Mouse (Mus musculus): ENCODE measurements at regions not wholly inside any gene's neighbourhood (a gene's known extent, or its start where the extent isn't known, plus 50 kb on each side); places are given as distances from the start of the nearest gene placed in this dataset.

DNA sequence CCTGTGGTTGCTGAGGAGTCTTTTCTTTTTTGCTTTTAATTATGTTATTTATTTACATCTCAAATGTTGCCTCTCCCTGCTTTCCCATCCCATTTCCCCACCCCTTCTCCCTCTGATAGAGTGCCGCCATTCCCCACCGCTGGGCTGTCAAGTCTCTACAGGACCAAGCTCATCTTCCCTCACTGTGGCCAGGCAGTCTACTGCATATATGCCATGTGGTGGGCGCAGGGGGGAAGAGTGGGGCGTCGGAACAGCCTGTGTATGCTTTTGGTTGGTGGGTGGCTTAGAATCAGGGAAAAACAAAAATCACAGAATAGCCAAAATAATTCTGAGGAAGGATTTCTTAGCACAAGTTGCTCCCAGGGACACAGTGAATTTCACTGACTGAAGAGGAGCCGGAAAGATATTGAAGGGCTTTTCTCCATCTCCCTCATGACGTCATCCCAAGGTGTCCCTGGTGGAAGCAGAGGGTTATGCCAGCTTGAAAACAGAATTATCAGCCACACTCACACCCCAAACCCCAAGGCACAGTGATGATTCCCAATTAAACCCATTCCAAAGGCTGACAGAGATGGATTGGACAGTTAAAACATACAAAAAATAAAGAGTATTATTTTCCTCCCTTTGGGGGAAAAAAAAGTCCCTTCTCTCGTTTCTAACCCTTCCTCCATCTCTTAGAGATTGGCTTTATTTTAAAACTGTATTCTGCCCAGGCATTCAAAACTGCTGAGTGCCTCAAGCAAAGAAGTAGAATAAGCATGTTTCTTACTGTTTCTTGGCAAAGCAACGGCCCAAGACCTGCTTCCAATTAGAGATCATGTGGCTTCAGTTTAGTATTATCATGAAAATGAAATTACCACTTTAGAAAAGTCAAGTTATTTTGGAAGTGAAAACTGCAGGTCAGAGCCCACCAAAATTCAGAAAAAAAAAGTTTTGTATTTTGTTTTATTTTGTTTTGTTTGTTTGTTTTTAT is 232.0 kb downstream of the Clic5 start:
- DNase-seq, result no peak

DNA sequence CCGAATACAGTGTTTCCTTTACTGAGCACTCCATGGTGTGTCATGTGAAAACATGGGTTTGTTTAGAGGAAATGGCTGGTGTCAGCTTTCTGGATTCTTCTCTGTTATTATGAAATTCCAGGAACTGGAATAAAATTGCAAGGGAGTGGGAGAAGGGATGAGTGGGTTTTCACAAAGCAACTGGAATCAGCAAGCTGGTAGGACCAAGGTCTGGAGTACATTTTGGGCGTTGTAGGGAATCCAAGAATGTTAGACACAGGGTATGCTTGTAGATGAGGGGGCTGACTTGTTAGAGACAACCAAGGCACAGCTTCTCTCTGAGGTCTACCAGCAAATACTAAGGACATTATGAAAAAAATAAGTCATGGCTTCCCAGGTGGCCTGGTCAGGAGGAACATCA is 233.8 kb downstream of the Clic5 start:
- no peak for DNase-seq

DNA sequence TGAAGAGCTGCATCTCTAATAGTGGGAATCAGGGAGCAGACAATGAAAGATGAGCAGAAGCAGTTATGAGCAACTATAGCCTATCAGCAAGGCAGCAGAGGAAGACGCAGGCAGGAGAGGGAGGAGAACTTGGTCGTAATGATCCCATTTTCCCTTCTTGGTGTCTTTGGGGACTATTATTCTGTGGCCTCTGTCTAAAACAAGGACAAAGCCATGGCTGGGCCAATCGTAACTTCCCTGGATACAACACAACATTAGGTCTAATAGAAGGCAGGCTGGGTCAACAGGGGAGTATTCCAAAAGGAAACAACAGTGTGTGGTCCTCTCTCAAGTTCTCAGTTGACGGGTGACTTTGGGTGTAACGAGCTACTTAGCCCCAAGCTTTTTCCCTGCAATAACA is 234.5 kb downstream of the Clic5 start:
- no peak for DNase-seq

DNA sequence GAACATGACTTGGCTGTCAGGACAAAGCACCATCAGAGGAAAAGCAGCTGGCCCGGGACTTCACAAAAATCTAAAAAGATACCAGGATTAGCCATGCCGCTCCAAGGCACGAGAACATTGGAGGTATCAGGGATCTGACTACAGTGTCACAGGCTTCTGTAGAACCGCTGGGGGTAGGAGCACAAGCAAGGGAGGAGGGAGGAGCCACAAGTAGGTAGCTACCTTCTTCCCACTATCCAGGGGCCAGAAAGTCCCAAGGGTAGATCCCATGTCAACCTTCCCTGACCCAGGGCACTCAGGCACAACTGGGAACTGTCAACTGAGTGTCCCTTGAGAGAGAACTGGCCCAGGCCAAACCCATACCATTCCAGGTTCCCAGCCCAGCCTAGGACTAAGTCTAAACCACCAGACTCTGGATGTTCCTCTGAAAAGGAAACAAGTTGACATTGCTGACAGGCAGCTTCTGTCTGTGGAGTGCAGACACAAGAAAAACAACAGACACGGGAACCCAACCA is 235.1 kb downstream of the Clic5 start:
- no peak for DNase-seq

DNA sequence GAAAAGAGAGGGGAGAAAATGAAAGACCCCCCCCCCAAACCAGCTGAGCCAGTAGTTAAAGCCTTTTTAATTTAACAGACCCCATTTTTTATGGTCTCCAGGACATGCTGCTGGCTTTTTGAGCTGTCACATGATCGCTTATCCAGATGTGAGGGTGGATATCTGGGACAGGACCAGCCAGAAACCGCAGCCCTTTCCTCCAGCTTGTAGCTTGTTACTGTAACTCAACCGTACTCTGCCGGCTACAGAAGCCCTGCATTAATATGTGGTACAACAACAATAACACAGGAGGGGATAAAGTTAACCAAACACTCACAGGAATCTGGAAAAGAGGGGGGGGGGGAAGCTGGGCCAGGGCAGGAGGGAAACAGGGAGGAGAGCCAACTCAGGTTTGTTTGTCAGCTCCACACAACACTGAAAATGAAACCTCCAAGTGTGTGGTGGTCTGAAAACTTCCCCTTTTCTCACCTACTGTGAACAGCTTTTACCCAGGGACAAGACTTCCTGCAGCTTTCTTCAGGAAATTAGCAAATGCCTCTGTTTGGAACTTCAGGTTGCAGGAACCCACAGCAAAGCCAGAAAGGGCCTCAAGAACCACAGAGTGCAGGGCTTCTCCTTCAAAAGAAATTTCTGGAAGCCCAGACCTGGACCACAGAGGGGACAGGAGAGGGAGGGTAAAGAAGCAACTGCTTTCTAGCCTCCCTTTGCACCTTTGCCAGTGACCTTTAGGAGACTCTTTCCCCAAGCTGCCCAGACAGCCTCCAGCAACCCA is 244.3 kb downstream of the Clic5 start:
- no peak for DNase-seq

DNA sequence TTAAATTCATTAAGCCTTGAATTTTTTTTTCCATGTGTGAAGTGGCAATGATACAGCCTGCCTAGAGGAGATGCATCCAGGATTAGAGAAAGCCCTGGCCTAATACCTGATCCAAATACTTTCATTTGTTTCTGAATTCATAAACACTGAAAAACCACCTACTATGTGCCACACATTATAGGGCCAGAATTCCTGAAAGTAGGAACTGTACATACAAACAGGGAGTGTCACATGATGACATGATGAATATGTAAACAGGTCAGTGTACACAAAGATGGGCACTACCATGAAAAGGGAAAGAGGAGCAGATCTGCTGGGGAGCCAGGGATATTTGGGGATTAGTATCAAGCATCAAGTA is 244.9 kb downstream of the Clic5 start:
- no peak for DNase-seq

DNA sequence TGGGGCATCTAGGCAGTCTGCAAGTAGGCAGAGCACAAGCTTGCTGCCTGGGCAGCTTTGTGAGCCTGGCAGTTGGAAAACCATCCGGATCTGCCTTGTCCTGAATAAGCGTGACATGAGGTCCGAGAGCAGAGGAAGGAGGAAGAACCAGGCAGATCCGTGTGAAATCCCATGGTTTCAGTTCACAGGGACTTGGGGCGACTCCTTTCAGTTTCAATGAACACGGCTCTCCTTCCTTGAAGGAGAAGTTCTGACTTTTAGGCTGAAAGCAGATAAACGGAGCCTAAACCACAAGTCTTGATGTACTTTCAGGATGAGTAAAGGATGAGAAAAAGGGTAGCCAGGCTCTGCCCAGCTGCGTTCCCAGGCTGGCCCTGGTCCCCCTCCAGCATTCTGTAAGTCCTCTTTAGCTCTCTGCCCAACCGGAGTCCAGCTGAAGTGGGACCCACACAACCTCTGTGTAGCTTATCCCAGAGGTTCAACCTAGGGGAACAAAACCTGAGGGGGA is 248.2 kb downstream of the Clic5 start:
- DNase-seq, result no peak

DNA sequence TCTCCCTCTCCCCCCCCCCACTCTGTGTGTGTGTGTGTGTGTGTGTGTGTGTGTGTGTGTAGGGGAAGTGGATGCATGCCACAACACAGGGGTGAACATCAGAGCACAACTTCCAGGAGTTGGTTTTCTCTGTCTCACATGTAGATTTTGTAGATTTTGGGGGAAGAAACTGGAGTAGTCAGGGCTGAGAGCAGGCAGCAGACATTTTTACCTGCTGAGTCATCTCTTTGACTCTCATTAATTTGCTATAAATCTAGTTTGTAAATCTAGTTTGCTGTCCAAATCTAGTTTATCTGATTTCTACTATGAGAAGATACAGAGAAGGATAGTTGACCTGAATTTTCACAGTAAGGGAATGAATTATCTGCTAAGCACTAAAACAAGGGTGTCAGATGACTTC is 250.1 kb downstream of the Clic5 start:
- no peak for DNase-seq

DNA sequence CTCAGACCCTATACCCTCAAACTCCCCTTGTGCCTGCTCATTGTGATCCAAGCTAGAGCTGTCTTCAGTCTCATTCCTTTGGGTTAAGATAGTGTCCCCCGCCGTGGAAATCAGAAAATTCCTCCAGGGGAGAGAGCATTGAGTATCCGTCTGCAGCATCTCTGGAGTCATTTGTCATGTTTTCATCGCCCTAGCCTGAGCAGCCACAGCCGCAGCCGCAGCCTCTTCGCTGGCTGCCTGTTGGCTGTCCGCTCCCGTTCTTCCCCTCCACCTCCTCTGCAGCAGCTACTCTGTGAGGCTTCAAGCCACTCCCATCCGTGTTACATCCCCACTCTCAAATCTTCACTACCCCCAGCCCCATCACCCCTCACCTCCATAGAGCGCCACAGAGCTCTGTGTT is 255.1 kb downstream of the Clic5 start:
- DNase-seq, result no peak

DNA sequence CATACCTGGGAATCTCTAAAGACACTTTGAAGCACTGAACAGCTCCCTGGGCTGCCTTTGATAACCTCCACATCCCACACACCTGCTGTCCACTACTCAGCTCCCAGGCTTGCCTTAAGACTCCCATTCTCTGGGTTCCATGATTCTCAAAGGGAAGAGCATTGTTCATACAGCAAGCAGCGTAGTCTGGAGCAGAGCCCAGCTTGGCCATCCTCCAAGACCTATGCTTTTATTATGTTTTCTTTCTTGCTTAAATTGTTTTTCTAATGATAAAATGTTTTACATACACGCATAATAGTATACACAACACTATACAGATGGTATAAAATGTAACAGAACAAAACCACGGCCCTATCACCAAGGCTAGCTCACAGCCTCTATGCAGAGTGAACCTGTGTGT is 257.0 kb downstream of the Clic5 start:
- no peak for DNase-seq

Measured in kidney, postnatal 25 days (tissue).